In genomic region chr2:179698196-179698985, GRCm38 (mm10) we compare ENCODE assay signal across 9 mouse cellular contexts.
DNase-seq lines count a peak whose midpoint lies in the region; ATAC-seq and TF ChIP-seq lines count a peak whose summit lies in the region.
"Had no signal": no experiment of that assay in that cellular context is flagged by ENCODE, and none has a peak within 500 bp of the region (broad histone marks: within the 10 kb centered on the region; RNA-seq: fewer than 3 reads in every experiment).

No protein-coding gene starts in this region.

- no peaks in the 10 kb centered on the region for H3K27me3 ChIP-seq in hindbrain, postnatal 0 days (ENCODE audit: insufficient read depth, low read length)
- H3K27me3 ChIP-seq: lung, embryonic 15.5 days had no signal

- ATAC-seq in cerebellum, adult (ENCODE audit: insufficient number of reproducible peaks, low FRiP score, low TSS enrichment) = peak; percentile 73
- ATAC-seq in hindbrain, postnatal 0 days = peak; percentile 45; the same call in 1 of the 2 replicates

- peak; percentile 71 for DNase-seq in left cerebral cortex, postnatal 4 days
- DNase-seq in left cerebral cortex, postnatal 10 days (ENCODE audit: extremely low spot score in 1 of 2, low spot score in 2 of 2) = no peak
- DNase-seq in cerebellum, adult 9-10 months = peak; percentile 45
- peak; percentile 59 for DNase-seq in hindbrain, postnatal 0 days (ENCODE audit: low spot score)
- DNase-seq in urinary bladder, postnatal 10 days (ENCODE audit: low spot score) = no peak
- DNase-seq in gastrocnemius, adult 8-10 months (ENCODE audit: low spot score in 2 of 2) = no peak
- DNase-seq: heart, adult 18-20 months had no signal

- no peak overlapping the region for H3K9ac ChIP-seq in hindbrain, postnatal 0 days (replicated peaks; ENCODE audit: low read length)
- H3K9ac ChIP-seq: lung, embryonic 15.5 days had no signal

- H3K4me3 ChIP-seq in hindbrain, postnatal 0 days (ENCODE audit: low read length) = no peak overlapping the region
- H3K4me3 ChIP-seq: lung, embryonic 15.5 days had no signal

- WGBS in hindbrain, postnatal 0 days = 33% methylated on average over 12 of the region's 12 CpGs

- intact Hi-C loops in left cerebral cortex, postnatal 4 days (cut with DNase I) = no loop called here
- intact Hi-C loops in left cerebral cortex, postnatal 10 days (cut with DNase I) = no loop called here

- H3K4me1 ChIP-seq in hindbrain, postnatal 0 days (ENCODE audit: insufficient read depth, low read length) = peaks cover 18% of the 10 kb centered on the region
- H3K4me1 ChIP-seq: lung, embryonic 15.5 days had no signal

- no peaks in the 10 kb centered on the region for H3K36me3 ChIP-seq in hindbrain, postnatal 0 days (ENCODE audit: insufficient read depth, low read length)
- H3K36me3 ChIP-seq: lung, embryonic 15.5 days had no signal

- H3K27ac ChIP-seq in hindbrain, postnatal 0 days = peak overlapping the region; percentile 29; the same call in 1 of the 2 replicates
- H3K27ac ChIP-seq: lung, embryonic 15.5 days had no signal

- no peak overlapping the region for H3K4me2 ChIP-seq in hindbrain, postnatal 0 days (ENCODE audit: low read depth, low read length)
- H3K4me2 ChIP-seq: lung, embryonic 15.5 days had no signal

- no peak for TF ChIP-seq CTCF in hindbrain, postnatal 0 days (IDR thresholded peaks at IDR 0.05; ENCODE audit: low read depth)

- no peaks in the 10 kb centered on the region for H3K9me3 ChIP-seq in hindbrain, postnatal 0 days (ENCODE audit: low read length)
- H3K9me3 ChIP-seq: lung, embryonic 15.5 days had no signal

Comparison
In these comparisons a context has a peak if more than half of its experiments do, and no peak if none do; other contexts are left out.
1. DNase-seq: peak in left cerebral cortex, postnatal 4 days (single experiment), cerebellum, adult 9-10 months (single experiment) and hindbrain, postnatal 0 days (single experiment); none in left cerebral cortex, postnatal 10 days (0 of 2), urinary bladder, postnatal 10 days (single experiment) and gastrocnemius, adult 8-10 months (0 of 2).